Mouse (Mus musculus) cerebellum, adult 9-11 months (tissue): ENCODE measurements around the gene Gm7534.
"Not testable (repeated sequence)": the region's sequence is repeated elsewhere in the genome, so short reads cannot be mapped to it uniquely, and the experiment has no call there.

Source experiments
- DNase-seq: peaks from one replicate; pipeline ENCODE4 v3.0.0; 2022

Gm7534 gene

DNA sequence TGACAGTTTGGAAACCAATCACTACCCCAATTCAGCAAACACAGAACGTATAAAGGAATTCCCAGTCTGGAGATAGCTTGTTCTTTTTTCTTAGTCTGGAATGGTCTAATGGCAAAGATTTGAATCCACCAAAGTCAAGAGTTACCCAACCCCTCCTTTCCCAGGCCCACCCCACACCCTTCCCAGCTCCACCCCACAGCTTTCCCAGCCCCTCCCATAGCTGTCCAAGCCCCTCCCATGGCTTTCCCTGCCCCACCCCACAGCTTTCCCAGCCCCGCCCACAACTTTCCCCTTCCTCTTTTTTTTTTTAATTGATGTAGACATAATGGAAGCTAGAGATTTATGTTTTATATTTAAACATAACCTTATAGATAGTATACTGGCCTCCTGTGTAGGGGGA lies 3.4 kb downstream of the Gm7534 start:
- DNase-seq, result no peak

DNA sequence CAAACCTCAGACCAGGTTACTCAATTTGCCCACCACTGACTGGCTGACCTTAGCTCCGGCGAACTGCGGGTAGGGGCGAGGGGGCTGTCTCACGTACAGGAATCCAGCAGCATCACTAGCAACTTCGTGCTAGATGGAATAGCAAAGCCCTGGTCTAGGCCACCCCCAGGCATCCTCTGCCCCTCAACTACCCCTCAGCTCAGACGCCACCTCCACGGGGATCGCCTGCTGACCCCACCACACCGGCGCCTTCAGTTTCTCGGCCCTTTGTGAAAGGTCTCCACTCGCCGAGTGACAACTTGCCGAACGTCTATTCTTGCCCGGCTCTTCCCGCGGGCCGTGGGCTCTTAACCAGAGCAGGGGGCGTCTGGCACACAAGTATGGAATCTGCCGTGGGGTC lies 16.5 kb downstream of the Gm7534 start:
- no peak for DNase-seq

DNA sequence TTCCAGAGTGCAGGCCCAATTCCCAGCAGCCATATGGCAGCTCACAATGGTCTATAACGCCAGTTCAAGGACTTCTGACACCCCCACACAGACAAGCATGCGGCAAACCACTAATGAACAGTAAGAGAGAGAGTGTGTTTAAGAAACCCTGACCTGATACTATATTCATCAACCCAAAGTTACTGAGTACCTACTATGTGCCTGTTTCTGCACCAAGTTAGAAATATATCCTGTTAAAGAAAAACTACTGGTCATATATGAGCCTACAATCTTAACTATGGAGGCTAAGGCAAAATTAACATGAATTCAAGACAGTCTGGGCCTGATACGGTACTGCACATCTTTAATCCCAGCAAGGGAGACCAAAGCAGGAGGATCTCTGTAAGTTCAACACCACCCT lies 17.2 kb downstream of the Gm7534 start:
- no peak for DNase-seq

DNA sequence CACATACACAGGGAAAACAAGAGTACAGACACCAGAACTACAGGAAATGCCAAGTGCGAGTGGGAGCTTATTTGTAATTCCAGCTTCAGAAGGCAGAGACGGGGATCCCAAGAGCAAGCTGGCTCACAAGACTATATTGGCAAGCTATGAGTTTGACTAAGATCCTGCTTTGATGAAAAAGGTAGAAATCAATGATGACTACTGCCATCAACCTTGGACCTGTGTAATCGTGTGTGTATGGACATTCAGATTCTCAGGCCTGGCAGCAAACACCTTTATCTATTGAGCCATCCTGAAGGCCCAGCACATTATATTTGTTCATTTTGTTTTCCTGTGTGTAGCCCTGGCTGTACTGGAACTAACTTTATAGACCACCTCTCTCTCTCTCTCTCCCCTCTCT lies 19.1 kb downstream of the Gm7534 start:
- no peak for DNase-seq

DNA sequence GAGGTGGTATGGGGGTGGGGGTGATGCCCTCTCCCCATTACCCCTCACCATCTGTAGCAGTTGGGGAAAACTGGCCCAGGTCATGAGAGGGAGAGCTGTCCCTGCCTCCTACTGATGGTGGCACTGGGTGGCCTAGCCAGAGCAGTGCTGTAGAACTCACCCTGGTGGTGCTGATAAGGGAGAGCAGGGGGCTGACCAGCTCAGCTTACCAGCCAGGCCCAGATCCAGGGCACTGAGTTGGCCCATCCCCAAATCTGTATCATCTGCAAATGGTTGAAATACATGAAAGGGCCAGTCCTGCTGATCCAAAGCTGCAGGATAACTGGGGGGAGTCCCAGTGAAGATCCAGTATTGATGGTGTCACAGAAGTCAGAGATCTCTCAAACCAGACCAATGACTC lies 21.0 kb downstream of the Gm7534 start:
- DNase-seq, result no peak

DNA sequence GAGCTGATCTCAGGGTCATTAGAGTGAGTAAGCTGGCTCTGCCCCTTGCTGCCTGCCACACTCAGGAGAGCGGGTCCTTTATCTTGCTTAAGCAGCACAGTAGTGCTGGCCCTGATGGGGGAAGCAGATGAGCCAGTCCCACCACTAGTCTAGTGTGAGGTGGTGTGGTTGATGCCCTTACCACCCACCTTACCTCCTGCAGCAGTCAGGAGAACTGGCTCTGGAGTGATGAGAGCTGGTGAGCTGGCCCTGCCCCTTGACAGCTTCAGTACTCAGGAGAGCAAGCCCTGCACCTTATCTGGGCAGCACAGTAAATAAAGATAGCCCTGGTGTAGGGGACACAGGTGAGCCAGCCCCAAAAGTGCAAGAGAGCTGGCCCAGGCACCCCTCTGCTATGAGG lies 21.7 kb downstream of the Gm7534 start:
- no peak for DNase-seq

DNA sequence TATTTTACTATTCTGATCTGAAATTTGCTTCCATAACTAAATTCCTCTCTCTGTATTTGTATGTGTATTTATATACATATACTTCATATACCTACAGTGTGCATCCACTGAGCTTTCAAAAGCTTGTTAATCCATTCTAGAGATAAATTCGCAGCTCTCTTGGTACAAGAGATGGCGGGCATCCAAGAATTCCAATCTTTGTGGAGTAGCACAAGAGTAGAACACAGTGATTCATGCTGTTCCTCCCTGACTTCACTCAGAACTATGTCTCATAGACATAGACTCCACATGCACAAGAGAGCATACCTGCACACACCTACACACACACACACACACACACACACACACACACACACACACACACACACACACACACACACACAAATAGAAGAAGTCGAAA lies 30.4 kb downstream of the Gm7534 start:
- DNase-seq, result no peak

DNA sequence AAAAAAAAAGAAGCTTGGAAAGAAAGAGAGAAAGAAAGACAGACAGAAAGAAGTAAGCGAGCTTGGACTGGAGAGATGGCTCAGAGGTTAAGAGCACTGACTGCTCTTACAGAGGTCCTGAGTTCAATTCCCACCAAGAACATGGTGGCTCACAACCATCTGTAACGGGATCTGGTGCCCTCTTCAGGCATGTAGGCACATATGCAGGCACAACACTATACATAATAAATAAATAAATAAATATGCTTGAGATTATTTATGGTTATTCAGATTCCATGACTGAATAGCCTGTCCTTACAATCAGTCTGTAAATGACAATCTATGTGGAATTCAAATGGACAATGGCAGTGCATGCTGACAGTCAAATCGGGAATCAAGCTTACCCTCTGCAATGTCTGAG lies 35.9 kb downstream of the Gm7534 start:
- DNase-seq, result no peak

DNA sequence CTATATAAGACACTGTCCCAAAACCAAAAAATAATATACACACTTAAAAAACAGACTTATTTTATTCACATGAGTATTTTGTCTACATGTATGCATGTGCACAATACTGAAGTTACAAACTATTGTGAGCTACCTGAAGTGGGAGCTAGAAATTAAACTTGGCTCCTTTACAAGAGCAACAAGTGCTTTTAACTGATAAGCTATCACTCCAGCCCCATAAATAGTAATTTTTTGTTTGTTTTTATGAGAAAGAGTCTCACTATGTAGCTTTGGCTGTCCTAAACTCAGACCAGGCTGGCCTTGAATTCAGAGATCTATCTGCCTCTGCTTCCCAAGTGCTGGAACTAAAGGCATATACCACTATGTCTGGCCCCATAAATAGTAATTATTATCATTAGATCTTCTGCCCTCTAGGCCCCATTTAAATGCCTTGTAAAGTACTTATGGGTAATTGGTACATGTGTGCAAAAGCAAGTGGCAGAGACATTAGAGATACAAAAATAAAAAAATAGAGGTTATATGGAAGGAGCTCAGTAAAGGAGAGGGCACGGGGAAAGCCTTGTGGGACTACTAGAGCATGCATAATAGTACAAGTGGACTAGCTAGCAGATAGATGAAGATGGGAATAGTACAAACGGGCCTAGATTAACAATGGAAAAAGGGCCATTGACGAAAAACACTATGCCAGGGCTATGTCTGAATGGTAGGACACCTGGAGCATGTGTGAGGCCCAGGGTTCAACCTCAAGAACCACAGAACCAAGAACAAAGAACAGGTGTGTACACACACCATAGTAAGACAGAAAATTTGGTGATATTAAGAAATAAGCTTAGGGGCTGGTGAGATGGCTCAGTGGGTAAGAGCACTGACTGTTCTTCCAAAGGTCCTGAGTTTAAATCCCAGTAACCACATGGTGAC lies 37.0 kb downstream of the Gm7534 start:
- DNase-seq, result no peak

DNA sequence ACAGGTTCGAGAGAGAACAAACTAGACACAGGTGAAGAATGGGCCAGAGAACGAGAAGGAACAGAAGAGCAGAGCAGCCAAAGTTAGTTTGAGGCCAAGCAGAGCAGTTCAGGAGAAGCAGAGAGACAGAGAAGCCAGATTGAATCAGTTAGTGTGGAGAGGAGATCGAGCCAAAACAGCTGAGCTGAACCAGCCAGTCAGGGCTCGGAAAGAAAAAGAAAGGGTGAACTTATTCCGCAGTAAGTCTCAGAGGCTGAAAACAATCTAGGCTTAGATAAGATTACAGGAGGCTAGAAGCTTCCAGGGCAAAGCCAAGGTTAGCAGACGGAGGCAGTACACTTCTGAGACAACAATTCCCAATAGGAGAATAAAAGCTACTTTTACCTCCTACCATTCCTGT lies 37.8 kb downstream of the Gm7534 start:
- no peak for DNase-seq

DNA sequence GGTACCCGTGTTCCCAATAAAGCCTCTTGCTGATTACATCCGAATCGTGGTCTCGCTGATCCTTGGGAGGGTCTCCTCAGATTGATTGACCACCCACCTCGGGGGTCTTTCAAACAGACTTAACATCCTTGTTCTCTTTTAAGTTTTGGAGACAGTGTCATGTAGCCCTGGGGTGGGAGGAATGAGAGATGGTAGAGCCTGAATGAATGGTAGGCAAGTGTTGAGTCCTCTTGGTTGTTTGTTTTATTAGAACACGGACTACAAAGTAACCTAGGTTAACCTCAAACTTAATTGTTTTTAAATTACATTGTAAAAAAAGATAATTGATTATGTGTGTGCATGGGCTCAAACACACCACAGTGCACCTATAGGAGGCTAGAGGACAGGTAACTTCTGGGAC lies 38.2 kb downstream of the Gm7534 start:
- DNase-seq, result no peak

DNA sequence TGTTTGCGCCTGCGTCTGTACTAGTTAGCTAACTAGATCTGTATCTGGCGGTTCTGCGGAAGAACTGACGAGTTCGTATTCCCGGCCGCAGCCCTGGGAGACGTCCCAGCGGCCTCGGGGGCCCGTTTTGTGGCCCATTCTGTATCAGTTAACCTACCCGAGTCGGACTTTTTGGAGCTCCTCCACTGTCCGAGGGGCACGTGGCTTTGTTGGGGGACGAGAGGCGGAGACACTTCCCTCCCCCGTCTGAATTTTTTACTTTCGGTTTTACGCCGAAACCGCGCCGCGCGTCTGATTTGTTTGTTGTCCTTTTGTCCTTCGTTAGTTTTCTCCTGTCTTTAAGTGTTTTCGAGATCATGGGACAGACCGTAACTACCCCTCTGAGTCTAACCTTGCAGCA lies 42.7 kb downstream of the Gm7534 start:
- DNase-seq, result peak; percentile 34

DNA sequence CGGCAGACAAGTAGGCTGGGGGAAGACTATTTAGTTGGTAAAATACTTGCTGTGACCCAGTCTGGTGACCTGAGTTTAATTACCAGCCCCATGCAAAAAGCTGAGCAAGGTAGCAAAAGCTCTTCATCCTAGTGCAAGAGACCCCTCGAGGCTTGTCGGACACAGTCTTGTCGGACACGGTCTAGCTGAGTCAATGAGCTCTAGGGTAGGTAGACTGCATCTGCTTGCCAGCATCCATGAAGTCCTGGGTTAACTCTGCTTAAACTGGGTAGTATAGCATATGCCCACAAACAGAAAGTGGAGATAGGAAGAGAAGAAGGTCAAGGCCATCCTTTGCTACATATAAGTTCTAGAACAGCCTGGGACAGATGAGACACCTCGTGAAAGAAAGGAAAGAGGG lies 44.0 kb downstream of the Gm7534 start:
- no peak for DNase-seq

DNA sequence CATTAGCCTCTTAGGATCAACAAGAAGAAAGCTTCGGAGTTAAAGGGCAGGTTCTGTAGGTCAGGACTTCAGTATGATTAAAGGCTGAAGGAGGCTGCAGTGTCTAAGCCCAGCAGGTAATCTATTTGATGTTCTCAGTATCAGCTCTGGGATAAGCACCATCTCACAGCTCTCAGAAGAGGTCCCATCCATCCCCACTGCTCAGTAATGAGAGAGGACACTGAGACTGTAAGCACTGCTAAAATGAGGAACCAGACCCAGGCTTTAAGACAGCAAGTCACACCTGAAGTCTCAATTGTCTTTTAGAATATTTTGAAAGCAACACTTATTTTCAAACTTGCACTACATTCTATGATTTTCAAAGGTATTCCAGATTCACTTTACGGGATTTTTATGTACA lies 45.2 kb downstream of the Gm7534 start:
- DNase-seq, result no peak

DNA sequence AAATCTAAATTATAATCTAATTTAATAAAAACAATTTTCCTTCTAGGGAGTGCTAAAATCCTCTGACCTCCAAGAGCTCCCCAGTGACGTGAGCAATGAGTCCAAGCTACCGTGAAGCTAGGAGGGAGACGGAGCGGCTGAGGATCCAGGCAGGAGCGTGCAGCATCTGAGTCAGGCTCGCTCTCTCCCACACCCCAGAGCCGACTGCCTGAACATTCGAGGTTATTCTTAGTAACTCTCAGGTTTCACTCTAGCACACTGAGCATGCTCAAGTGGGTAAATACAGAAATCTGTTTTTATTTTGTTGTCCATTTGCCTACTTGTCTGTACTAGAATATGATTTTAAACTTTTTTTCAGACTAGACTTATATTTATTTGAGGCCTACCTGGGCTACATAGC lies 46.1 kb downstream of the Gm7534 start:
- DNase-seq, result no peak

DNA sequence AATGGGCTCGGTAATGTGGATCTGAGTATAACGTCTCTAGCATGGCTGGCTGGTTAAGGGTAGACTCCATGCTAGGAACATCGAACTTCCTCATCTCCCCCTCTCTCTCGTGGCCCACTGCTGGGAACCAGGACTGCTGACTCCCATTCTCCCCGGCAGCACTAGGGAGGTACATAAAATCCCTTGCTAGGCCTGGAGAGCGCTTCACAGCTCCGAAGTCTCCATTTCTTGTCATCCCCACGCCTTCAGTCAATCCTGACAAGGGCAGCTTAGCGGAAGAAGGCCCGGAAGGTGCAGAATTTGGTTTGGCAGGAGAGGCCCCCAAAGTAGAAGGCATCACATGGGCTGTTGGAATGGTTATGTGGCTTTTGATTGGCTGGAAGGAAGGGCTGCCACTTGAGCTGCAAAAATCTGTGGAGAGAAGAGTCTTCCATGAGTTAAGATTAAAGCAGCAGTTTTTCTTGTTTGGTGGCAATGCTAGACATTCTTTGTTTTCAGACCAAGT lies 46.8 kb downstream of the Gm7534 start:
- DNase-seq, result no peak

DNA sequence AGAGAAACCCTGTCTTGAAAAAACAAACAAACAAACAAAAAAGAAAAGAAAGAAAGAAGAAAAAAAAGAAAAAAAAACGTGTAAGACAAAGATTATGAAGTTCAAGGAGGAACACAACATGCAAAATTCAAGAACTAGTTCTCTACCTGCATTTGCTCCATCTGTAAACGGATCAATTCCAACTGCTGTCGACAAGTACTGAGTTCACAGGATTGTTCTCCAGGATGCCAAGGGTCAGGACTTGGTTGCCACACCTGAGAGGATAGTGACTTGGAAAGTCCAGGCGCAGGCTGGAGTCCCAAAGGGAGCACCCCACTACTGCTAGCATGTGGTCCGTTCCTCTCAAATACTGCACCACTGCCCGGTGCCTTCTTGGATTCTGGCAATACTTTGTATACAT lies 47.3 kb downstream of the Gm7534 start:
- DNase-seq, result no peak

DNA sequence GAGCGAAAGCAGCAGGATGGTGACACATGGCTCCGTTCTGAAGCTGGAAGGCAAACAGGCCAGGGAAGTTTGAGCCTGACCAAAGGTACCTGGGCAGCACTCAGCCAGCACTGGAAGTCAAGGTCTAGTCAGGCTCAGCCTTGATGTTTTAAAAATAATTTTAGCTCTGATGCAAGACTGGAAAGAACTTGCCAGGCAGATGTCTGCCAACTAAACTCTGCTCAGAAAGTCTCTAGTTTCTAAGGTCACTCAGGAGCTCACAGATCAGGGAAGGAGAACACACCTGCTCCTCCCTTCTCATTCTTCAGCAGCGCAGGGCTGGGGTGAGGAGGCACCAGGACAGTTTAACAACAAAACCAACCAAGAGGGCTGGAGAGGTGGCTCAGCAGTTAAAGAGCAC lies 48.5 kb downstream of the Gm7534 start:
- no peak for DNase-seq

DNA sequence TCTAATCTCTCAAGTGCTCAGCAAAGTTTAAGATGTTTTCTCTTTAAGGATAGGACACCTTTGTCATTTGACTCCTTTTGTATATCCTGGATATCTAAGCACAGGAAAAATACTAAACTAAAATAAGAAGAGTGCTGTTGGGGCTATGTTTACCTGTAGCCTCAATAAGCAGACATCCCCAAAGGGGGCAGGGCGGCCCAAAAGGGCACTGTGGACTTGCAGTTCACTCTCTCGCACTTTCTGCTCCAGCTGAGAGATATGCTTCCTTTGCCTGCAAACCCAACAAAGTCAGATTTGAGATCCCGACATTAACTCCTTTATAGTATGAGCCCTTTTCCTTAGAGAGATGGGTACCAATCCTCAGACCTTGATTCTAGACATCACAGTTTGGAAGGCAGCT lies 49.1 kb downstream of the Gm7534 start:
- DNase-seq, result no peak

DNA sequence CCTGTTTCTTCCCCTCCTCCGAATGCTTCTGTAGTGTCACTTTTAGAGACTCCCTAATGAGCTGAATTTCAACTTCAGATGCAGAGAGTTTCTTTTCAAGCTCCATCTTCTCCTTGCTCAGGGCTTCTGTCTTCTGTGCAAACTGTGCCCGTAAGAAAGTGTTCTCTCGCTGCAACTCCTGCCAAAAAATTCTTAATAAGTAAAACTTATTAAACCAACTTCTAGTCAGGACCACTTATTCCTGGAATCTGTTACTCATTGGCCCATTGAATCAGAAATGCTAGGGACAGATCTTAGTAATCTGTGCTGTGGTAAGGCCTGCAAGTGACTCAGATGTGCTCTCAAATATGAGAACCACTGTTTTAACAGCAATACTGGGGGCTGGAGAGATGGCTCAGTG lies 50.7 kb downstream of the Gm7534 start:
- DNase-seq, result no peak

DNA sequence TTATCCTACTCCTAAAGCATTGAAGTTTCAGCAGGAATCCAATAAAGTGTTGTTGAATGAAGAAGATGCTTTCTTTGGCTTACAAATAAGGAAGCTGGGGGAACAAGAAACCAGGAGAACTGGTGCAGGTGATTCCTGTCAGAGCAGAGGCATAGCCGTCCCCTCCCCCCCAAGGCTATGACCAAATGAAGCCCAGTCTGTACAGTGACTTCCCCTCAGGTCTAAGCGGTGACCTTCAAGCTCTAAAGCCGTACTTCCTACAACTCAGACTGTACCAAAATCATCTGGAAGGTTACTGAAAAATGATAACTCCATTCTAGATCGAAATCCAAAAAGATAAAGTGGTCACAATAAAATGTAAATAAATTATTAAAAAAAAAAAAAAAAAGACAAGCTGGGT lies 53.4 kb downstream of the Gm7534 start:
- no peak for DNase-seq

DNA sequence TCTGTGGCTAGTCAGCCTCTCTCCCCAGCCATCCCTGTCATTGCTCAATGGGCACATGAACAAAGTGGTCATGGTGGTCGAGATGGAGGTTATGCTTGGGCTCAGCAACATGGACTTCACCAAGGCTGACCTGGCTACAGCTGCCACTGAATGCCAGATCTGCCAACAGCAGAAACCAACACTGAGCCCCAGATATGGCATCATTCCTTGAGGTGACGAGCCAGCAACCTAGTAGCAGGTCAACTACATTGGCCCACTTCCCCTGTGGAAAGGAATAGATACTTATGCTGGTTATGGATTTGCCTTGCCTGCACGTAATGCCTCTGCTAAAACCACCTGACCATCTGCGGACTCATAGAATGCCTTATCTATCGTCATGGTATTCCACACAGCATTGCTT lies 58.5 kb downstream of the Gm7534 start:
- not testable (repeated sequence) for DNase-seq
